Mouse (Mus musculus) ovary, adult 18-20 months (tissue): ENCODE measurements around the gene Tab1.

Source experiments
- DNase-seq: peaks from one replicate; pipeline ENCODE4 v3.0.0; 2022; ENCODE audit warnings: low spot score, mixed read lengths

The Tab1 gene

DNA sequence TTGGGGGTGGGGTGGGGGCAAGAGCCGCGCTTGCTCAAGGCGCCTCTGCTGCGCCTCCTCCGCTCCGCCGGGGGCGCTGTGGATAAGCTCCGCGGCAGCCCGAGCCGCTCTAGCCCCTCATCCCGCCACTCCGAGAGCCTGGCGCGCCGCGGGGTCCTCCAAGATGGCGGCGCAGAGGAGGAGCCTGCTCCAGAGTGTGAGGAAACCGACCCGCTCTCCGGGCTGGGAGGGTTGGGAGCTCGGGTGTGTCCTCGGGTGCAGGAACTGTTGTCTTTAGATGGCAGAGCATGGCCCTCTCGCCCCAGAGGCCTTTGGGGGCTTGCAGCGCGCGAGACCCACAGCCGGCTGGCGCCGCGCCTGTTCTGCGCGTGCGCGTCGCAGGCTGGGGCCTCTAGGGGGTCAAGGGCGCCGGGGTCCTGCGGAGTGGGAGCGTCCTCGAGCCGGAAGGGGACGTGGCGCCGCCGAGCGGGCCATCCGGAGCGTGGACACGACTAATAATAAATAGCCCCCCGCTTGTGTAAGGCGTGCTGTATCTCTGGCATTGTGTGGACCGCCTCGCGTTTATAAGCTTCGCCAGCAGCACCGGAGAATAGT is at the start of gene Tab1:
Tab1 (plus strand) TSS at position 135 of the 594 bp plus-strand sequence.
- DNase-seq, result peak; percentile 85

GRCm38 (mm10) chr15:80083276-80083731 is 49.6 kb upstream of the Tab1 start:
- peak; percentile 95 for DNase-seq

DNA sequence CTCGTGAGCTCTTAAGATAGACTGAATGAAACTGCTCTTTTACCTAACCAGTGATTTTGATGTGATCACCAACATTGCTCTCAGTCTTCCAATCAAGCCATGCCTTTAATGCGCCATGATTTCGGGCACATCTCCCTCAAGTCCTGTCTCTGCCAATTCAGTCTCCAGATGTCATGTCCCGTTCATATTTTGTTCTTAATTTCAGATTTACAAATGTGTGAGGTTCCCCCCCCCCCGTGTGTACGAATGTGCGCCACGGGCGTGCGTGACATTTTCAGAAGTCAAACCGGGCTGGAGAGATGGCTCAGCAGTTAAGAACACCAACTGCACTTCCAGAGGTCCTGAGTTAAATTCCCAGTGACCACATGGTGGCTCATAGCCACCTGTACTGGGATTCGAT is 49.2 kb upstream of the Tab1 start:
- DNase-seq, result no peak

- DNase-seq, result no peak
Observed at GRCm38 (mm10) chr15:80087406-80088012, 45.4 kb upstream of the Tab1 start.

- peak; percentile 76 for DNase-seq
Observed at GRCm38 (mm10) chr15:80088637-80089036, 44.3 kb upstream of the Tab1 start.

- DNase-seq, result no peak
Observed at GRCm38 (mm10) chr15:80090155-80090554, 42.8 kb upstream of the Tab1 start.

DNA sequence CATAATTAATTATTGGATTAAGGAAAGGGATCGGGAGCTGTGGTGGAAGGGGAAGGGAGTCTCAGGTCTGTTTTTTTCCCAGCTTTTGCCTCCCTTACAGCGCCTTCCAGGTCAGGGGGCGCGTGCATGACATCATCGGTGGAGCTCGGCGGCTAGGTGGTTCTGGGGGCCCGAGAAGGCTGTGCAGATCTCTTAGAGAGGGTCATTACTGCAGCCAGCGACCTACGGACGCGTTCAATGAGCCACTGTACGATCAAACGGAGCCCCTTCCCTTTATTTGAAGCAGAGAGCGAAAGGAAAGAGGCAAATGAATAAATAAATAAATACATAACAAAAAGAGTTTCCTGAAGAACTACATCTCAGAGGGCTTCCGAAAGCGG is 42.2 kb upstream of the Tab1 start:
- no peak for DNase-seq

- peak; percentile 53 for DNase-seq
Observed at GRCm38 (mm10) chr15:80091121-80091955, 41.6 kb upstream of the Tab1 start, which contains the start of the genes Syngr1 and Rpl3. TSS of gene Syngr1 (plus strand) at chr15:80091334. TSS of gene Rpl3 (minus strand) at chr15:80091868.

DNA sequence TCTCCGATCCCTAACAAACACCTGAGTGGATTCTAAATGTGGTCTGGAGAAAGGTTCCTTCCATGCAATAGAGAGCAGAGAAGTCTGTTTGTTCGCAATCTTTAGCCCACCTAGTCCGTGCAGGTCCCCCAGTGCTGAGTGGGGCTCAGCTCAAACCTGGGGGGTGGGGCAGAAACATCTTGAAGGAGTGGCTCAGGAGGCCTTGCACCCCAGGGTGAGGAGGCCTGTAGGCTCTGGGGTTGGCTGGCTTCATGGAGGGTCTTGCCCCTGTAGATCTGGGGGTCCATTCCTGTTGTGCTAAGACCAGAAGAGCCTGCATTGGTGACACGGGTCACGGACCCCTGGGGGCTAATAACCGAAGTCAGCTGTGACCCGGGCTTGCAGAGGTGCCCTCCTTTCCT is 40.9 kb upstream of the Tab1 start:
- no peak for DNase-seq

DNA sequence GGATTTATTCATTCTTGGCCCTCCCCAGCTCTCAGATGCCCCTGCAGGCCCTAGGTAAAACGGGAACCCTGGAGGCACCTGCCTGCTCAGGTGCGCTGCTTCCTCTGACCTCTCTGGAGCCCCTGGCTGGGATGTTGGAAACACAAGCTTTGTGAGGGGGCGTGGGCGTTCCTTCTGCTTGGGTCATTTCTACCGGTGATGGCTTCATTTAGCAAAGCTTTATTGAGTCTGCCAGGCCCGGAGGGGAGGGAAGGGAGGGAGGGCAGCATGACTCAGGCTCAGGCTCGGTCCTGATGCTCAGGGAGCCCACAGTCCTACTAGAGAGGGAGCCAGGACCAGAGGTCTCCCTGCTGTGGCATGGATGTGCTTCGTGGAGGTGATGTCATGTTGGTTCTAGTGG is 40.3 kb upstream of the Tab1 start:
- no peak for DNase-seq

GRCm38 (mm10) chr15:80094201-80094600 is 38.7 kb upstream of the Tab1 start:
- no peak for DNase-seq

- no peak for DNase-seq
Observed at GRCm38 (mm10) chr15:80095596-80095995, 37.3 kb upstream of the Tab1 start.

DNA sequence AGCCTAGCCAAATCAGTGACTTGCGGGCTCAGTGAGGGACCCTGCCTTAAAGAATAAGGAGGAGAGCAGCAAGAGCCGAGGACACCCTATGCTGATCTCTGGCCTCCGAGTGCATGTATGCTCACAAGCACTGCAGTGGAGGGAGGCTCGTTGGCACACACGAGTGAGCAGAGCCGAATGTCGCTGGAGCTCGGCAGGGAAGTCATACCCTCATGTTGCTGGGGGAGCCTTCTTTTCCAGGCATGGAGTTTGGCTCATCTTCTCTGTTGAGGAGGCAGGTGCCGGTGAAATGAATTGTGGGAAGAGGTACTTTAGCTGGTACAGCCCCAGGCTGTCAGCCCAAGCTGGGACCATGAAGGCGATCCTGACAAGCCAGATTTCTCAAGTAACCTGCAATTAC is 36.5 kb upstream of the Tab1 start:
- DNase-seq, result no peak

GRCm38 (mm10) chr15:80096946-80097881 is 35.7 kb upstream of the Tab1 start:
- no peak for DNase-seq

- DNase-seq, result no peak
Observed at GRCm38 (mm10) chr15:80097999-80098461, 34.9 kb upstream of the Tab1 start.

DNA sequence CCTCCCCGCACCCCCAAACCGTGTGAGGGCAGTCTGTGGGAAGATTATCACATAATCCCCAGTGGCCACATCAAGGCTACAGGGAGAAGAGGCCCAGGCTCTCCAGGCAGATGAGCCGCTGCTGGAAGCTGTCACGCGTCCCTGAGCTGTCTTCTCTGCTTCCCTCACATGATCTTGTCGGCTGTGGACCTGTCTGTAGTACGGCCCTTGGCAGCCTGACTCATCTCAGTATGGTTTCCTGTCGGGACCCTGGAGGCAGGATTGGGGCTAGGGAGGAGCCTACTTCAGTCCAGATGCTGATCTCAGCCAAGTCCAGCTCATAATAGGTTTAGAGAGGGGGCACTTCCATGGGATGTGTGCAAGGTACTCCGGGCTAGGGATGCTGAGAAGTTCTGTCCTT is 34.1 kb upstream of the Tab1 start:
- DNase-seq, result no peak

- DNase-seq, result no peak
Observed at GRCm38 (mm10) chr15:80099477-80099876, 33.5 kb upstream of the Tab1 start.

DNA sequence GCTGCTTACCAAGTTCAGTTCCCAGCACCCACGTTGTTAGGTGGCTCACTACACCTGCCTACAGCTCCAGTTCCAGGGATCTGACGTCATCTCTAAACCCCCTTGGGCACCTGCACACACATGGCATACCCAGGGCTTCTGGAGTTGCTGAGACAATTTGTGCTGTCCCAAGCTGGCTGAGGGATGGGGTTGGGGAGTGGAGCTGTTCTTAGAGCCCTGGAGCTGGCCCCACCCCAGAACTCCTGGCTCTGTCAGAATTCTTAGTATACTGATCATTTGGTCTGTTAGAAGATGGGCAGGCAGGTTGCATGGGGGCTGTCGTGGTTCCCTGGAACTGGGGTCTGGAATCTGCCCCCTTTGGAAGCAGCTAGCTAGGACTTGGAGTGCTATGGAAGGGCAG is 32.7 kb upstream of the Tab1 start:
- DNase-seq, result no peak

GRCm38 (mm10) chr15:80100871-80101270 is 32.1 kb upstream of the Tab1 start:
- DNase-seq, result no peak

- DNase-seq, result no peak
Observed at GRCm38 (mm10) chr15:80101503-80101902, 31.4 kb upstream of the Tab1 start.

- DNase-seq, result no peak
Observed at GRCm38 (mm10) chr15:80102495-80102894, 30.4 kb upstream of the Tab1 start.
